Mouse (Mus musculus) splenic B cell, adult 2 months (primary cell): ENCODE results near the gene Coq8b.
A peak's percentile ranks its signal among the peaks of the same experiment; 100 is the strongest.

Experiments used
- DNase-seq: peaks from one replicate; pipeline ENCODE4 v3.0.0-alpha.2; 2011; ENCODE audit warnings: low read depth, low spot score
- H3K27me3 ChIP-seq: 2 replicates; pipeline ENCODE4 v1.6.1; 2012; ENCODE audit warnings: mild to moderate bottlenecking, low read length, moderate library complexity, mixed read lengths; ENCODE audit not compliant: control insufficient read depth, poor library complexity, insufficient read depth, severe bottlenecking
- H3K36me3 ChIP-seq: 2 replicates; pipeline ENCODE4 v1.6.1; 2012; ENCODE audit warnings: mild to moderate bottlenecking, low read length, moderate library complexity, mixed read lengths; ENCODE audit not compliant: control insufficient read depth, poor library complexity, insufficient read depth, severe bottlenecking

The Coq8b gene

GRCm38 (mm10) chr7:27219937-27220336 is 12.9 kb upstream of the Coq8b start:
- H3K36me3 ChIP-seq: no peaks in the 10 kb centered on the region; the same call in none of the 2 replicates

DNA sequence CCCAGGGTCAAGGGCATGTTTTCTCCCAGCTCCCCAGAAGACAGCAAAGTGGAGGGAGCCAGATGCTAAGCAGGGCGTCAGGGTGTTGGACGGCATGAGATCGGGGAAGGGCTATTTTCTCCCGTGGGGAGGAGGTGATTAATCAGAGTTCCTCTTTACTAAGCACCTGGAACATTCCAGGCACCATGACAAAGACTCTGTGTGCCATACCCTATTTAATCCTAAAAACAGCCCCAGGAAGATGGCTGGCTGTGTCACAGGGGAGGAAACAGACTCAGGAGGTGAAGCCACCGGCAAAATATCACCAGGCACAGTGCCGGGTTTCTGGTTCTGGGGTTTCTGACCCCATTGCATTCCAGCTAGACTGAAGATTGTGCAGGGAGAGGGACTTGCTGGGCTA is 10.9 kb upstream of the Coq8b start:
- H3K36me3 ChIP-seq: no peaks in the 10 kb centered on the region; the same call in none of the 2 replicates

More at GRCm38 (mm10) chr7:27219937-27220336, 12.9 kb upstream of the Coq8b start:
- no peaks in the 10 kb centered on the region; the same call in 1 of the 2 replicates for H3K27me3 ChIP-seq
- DNase-seq: no peak

DNA sequence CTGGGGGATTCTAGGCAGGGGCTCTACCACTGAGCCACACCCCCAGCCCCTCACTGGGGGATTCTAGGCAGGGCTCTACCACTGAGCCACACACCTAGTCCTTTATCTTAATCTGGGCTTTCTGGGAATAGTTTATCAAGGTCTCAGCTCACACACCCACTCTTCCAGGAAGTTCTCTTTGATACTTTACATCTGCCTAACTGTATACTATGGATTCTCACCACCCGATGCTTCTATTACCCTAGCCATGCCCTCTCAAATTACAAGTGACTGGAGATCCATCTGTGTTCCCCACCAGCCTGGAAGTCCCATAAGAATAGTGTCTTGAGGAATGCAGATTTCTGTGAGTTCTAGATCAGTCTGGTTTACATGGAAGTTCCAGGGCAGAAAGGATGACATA is 10.3 kb upstream of the Coq8b start:
- no peaks in the 10 kb centered on the region; the same call in none of the 2 replicates for H3K36me3 ChIP-seq
- DNase-seq: no peak
- no peaks in the 10 kb centered on the region for H3K27me3 ChIP-seq

More for the DNA sequence above, 10.9 kb upstream of the Coq8b start:
- DNase-seq: no peak
- H3K27me3 ChIP-seq: no peaks in the 10 kb centered on the region

DNA sequence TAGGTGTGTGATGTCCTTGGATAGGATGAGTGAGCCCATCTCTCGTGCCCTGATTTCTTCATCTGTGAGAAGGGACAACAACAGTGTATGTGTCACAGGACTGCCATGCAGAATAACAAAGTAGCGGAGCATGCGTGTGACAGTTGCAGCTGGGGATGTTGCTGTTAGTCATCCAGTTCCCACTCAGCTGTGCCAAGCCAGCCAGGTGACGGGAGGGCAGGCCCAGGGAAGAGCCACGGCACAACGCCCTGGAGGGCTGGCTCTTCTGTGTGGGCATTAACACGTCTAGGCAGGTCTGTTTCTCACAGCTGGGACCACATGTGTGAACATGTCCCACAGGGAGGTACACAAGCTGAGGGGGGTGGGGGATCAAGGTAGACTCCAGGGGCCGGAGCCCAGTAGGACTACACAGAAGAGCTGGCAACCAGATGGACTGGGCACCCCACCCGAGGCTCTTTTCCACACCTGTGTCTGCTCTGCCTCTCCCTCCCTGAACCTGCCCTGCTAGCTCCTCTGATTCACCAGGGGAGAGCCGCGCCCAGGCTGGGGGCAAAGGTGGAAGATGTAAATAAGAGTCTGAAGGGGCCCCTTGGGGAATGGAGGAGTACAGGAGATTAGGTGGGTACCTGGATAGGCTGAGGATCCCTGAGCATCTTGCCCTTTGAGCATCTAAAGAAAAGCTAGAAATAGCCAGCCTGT is 7.8 kb upstream of the Coq8b start:
- no peak for DNase-seq
- H3K36me3 ChIP-seq: no peaks in the 10 kb centered on the region
- no peaks in the 10 kb centered on the region for H3K27me3 ChIP-seq

- Histone ChIP-seq H3K36me3 (no peaks in the 10 kb centered on the region), H3K27me3 (no peaks in the 10 kb centered on the region)
- no peak for DNase-seq
Measured at GRCm38 (mm10) chr7:27227276-27227675, 5.5 kb upstream of the Coq8b start.

- H3K27me3 ChIP-seq: no peaks in the 10 kb centered on the region
- no peak for DNase-seq
- H3K36me3 ChIP-seq: no peaks in the 10 kb centered on the region
Measured at GRCm38 (mm10) chr7:27227676-27228075, 5.1 kb upstream of the Coq8b start.

GRCm38 (mm10) chr7:27228281-27228821 is 4.5 kb upstream of the Coq8b start, which contains the start of gene Itpkc:
Gene Itpkc, minus strand, starts transcription at chr7:27228661.
- Histone ChIP-seq H3K36me3 (no peaks in the 10 kb centered on the region), H3K27me3 (no peaks in the 10 kb centered on the region)
- DNase-seq: peak; percentile 95

- H3K27me3 ChIP-seq: no peaks in the 10 kb centered on the region
- H3K36me3 ChIP-seq: no peaks in the 10 kb centered on the region; the same call in 1 of the 2 replicates
- DNase-seq: no peak
Measured at GRCm38 (mm10) chr7:27228865-27229264, 4.0 kb upstream of the Coq8b start.

DNA sequence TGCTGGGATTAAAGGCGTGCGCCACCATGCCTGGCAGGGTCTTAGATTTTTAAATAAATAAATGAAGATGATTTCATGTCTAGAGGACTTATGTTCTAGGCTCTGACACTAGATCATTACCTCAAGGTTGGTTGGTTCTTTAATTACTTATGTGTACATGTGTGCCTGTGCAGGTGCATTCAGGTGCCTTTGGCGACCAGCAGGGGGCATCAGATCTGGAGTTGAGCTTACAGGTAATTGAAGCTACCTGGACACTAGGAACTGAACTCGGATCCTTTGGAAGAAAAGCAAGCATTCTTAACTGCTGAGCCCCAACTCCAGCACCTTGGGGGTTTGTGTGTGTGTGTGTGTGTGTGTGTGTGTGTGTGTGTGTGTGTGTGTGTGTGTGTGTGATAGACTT is 2.0 kb upstream of the Coq8b start:
- Histone ChIP-seq H3K27me3 (no peaks in the 10 kb centered on the region), H3K36me3 (no peaks in the 10 kb centered on the region; the same call in 1 of the 2 replicates)
- DNase-seq: peak; percentile 59

GRCm38 (mm10) chr7:27231693-27232331 is 1.0 kb upstream of the Coq8b start:
- Histone ChIP-seq H3K27me3 (no peaks in the 10 kb centered on the region), H3K36me3 (no peaks in the 10 kb centered on the region; the same call in 1 of the 2 replicates)
- DNase-seq: no peak

DNA sequence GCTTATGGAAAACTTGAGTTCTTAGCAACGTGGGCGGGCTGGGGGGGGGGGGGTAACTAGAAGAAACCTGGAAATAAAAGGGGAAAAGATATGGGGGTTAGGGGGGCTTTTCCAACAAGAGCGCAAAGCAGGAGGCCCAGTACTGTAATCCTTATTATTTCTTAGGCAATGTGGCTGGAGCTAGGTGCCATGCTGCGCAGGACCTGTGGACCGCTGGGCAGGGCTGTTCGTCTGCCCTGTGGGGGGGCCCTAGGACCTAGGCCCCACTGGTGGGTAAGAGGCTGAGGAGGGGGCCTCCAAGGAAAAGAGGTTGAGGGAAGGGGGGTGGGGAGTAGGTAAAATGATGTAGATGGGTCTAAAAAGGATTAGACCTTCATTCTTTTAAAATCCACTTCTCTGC is 477 bp downstream of the Coq8b start:
- H3K27me3 ChIP-seq: no peaks in the 10 kb centered on the region
- H3K36me3 ChIP-seq: no peaks in the 10 kb centered on the region; the same call in 1 of the 2 replicates
- DNase-seq: no peak

DNA sequence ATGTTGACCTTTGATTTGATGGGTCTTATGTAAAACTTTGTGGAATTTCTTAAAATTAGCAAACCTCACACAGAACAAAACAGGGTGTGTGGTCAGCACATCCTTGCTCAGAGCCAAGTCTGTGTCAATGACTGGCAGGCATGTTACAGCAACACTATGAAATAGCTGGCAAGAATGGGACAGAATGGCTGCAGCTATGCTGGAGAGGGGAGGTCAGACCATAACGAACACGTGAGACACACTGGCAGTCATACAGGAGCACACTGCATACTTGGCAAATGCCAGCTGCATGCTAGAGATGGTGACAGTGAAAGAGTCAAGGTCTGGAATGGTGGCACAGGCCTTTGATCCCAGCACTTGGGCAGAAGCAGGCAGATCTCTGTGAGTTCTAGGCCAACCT is 2.9 kb downstream of the Coq8b start:
- Histone ChIP-seq H3K27me3 (no peaks in the 10 kb centered on the region), H3K36me3 (no peaks in the 10 kb centered on the region; the same call in none of the 2 replicates)
- no peak for DNase-seq

DNA sequence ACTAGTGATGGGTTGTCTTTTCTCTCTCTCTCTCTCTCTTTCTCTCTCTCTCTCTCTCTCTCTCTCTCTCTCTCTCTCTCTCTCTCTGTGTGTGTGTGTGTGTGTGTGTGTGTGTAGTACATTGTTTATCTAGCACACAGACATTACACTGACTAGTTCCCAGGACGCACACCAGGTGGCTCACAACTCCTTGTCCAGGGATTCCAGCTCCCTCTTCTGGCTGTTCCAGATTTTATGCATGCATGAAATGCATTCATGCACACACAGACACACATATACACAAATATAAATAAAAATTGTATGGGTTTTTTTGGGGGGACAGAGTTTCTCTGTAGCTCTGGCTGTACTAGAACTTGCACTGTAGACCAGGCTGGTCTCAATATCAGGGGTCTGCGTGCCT is 4.7 kb downstream of the Coq8b start:
- Histone ChIP-seq H3K36me3 (no peaks in the 10 kb centered on the region; the same call in none of the 2 replicates), H3K27me3 (no peaks in the 10 kb centered on the region)
- DNase-seq: no peak

DNA sequence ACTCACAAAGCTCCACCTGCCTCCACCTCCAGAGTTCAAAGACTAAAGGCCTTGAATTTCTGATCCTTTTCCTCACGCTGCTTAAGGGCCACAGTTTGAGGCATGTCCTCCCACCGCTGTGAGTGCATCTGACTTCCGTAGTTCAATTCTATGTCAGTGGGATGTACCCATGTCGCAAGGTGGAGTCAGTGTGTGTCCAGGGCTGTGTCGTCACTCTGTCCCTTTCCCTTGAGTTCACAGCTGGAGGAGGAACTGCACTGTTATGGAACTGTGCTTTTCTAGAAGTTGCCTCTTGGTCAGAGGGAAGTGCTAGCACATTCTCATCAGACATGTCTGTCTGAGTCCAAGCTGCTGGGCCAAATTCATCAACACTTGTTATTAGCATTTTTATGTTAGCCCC is 5.7 kb downstream of the Coq8b start:
- no peaks in the 10 kb centered on the region for H3K27me3 ChIP-seq
- no peaks in the 10 kb centered on the region; the same call in none of the 2 replicates for H3K36me3 ChIP-seq
- DNase-seq: no peak

DNA sequence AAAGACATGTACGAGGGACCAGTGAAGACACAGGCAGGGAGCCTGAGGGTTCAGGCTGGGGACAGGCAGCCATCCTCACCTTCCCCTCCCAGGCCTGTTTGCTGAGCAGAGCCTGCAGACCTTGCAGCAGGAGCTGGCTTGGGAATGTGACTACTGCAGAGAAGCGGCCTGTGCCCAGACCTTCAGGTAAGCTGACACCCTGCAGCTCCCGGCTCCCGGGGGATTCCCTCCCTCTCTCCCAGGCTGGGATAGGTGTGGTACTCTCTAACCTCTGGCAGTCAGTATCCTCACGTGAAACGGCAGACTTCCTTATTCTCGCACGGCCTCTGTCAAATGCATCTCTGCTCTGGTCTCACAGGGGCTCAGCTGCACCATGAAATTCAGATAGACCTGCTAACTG is 10.4 kb downstream of the Coq8b start:
- no peak for DNase-seq
- Histone ChIP-seq H3K27me3 (no peaks in the 10 kb centered on the region), H3K36me3 (no peaks in the 10 kb centered on the region; the same call in none of the 2 replicates)
